Mouse (Mus musculus): ENCODE data around the gene Tmem267.

DNA sequence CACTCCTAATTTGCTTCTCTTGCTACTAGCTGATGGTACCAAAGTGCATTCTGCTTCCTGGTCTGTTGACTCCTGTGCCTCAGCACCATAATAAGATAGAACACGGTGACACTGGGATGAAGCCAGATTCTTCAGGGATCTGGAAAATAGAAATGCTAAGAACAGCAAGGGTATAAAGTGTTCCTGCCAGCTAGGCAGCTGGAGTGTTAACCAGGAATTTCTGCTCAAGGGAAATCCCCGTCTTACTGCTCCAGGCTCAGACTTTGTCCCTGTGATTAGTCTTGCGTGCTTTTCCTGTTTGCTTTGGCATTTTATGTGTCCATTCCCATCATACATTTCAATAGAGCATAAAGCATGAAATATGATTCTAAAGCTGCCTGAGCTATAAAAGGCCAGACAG lies 131.9 kb downstream of the Tmem267 start:
- TF ChIP-seq CEBPB (IDR thresholded peaks at IDR 0.05; ENCODE audit: low read depth): no peak
- TF ChIP-seq CTCF (IDR thresholded peaks at IDR 0.05; ENCODE audit: control insufficient read depth, insufficient read depth, insufficient read length): no peak
- TF ChIP-seq USF1 (IDR thresholded peaks at IDR 0.05; ENCODE audit: low read depth): no peak
- TF ChIP-seq MYOG (IDR thresholded peaks at IDR 0.05; ENCODE audit: control insufficient read depth, extremely low read depth, insufficient read length): no peak
- no peak for TF ChIP-seq MAX (IDR thresholded peaks at IDR 0.05)
- no peak for TF ChIP-seq MYOD1 (IDR thresholded peaks at IDR 0.05; ENCODE audit: control insufficient read depth, insufficient read length, low read depth)
